Mouse (Mus musculus) left cerebral cortex, postnatal 36 days (tissue): Measurements from ENCODE around the gene Stard13. TPM values are rescaled to one million over a fixed set of nuclear protein-coding genes. Genes with fewer than 3 reads are reported as not detected.

Experiments used
- DNase-seq, 2 experiments: peaks; one replicate each; pipeline ENCODE4 v3.0.0; 2021 to 2022; ENCODE audit warnings: low spot score in 2 of 2, mixed read lengths in 1 of 2
- intact Hi-C: fragments of 180-260 bp; cut with DNase I; formaldehyde crosslinking; loops from one replicate; pipeline ENCODE4 v1.15.1; 2025
- total RNA-seq, 2 experiments: library from RNA; stranded (reverse); gene quantifications; 2 replicates each; pipeline ENCODE4 v1.2.3; 2021

The Stard13 gene
- total RNA-seq, 2 experiments from 2014 or later: 10.1 to 11.1 TPM

DNA sequence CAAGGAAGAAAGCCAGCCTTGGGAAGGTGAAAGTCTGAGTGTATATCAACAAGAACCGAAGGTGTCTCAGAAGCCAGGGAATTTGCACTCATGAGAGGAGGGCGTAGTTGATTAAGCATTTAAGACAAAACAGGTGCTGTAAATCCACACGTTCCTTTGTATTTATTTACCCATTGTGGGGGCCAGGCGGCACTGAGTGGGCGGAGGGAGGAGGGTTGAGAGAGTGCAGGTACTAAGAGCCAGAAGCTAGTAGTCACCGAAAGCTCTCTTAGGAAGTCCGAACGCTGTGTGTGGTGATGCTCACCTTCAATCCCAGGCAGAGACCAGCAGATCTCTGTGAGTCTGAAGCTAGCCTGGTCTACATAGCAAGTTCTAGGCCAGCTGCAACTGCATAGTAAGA is 147.9 kb downstream of the Stard13 start:
- intact Hi-C loops: no loop called here
- no peak for DNase-seq

DNA sequence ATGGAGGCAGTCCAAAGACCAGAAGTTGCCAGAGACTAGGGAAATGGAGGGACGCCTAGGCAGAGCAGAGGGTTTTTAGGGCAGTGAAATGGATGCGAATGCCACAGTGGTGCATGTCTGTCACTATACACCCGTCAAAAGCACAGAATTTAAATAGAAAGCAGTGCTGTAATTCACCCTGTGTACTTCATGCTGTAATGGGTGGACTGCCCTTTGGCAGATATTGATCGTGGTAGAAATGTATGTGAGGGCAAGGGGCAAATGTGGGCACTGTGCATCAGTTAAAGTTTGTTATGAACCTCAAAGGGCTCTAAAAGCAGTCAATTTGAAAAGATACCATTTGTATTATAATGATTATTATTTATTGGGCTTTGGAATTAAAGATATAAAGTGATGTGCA is 153.4 kb downstream of the Stard13 start:
- intact Hi-C loops: no loop called here
- DNase-seq: no peak

DNA sequence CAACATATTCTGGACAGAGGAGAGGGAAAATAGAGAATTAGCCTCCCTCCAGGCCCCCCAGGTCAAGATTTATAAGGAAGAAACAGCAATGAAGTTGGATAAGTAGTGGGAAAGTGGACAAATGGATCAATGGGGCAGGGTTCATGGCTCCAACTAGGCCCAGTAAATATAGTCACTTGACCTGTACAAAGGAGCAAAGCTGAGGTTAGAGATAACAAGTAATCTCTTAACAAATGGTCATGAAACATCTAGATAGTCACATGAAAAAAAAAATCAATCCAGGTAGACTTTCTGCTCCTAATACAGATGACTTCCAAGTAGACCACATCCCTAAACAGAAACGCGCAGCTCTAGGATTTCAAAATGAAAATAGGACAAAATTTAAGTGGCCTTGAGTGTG is 155.7 kb downstream of the Stard13 start:
- intact Hi-C loops: no loop called here
- no peak for DNase-seq

DNA sequence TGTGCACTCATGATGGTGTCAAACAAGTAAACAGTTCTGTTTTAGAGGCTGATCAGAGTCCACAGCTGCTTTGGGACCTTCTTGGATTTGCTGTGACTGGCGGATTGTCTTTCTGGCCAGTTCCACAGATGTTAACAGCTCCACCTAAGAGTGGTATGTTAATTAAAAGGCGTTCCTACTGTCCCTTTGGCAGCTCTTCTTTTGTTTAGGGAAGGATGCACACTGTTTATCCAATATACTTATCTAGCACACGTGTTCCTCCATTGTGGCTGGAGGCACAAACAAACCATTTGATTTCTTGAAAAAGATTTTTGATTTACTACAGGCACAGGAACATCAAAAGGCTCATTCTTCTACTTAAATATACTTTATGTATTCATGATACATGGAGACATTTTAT is 156.7 kb downstream of the Stard13 start:
- intact Hi-C loops: no loop called here
- DNase-seq: no peak

DNA sequence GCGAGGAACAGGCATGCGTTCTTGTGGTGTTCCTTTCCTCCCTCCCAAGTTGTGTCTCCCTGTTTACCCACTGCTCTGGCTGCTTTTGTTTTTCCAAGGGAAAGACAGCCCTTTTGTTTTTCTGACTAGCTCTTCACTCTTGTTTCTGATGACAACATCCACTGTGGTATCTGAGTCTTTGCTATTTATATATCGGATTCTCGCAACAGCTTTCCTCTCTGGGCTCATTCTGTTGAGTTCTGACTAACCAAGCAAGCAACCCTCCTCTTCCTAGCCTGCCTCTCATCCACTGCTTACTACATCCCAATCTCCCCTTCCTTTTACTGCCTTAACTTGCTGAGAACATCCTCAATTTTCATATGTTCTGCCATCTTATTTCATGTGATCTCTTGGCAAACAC is 159.4 kb downstream of the Stard13 start:
- no peak for DNase-seq

DNA sequence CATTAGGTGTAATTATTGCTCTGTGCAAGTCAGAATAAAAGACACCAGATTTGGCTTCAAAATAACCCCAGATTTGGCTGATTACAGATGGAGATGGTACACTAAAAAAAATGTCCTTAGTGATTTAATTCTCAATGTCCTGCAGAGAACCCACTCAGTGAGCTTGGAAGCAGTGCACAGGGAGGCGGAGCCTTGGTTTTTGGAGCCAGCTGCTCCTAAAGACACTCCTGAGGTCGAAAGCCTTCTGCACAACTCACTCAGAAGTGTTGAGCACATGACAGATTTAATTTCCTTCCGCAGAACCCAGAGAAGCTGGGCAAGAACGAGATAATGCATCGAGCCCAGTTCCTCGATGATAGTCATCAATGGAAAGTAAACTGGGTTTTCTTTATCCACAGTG is 162.2 kb downstream of the Stard13 start:
- no peak for DNase-seq
- intact Hi-C loops: no loop called here

More for the DNA sequence above, 159.4 kb downstream of the Stard13 start:
- intact Hi-C loops: no loop called here

DNA sequence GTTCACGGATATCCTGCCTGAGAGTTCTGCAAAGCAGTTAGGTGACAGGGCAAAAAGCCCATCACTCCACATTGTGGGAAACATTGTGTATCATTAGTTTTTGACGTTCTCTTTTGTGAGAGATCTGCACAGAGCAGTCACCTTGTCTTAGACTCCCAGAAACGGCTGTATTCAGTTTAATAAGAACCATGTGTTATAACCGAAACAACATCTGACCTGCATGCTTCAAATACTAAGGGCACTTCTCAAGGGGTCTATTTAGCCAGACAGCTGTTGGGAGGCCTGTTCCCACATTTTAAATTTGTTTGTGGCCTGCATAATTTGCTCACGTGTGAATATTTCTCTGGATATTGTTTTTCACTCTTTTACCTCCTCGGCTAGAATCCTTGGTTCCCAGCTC is 162.7 kb downstream of the Stard13 start:
- no peak for DNase-seq
- intact Hi-C loops: no loop called here

DNA sequence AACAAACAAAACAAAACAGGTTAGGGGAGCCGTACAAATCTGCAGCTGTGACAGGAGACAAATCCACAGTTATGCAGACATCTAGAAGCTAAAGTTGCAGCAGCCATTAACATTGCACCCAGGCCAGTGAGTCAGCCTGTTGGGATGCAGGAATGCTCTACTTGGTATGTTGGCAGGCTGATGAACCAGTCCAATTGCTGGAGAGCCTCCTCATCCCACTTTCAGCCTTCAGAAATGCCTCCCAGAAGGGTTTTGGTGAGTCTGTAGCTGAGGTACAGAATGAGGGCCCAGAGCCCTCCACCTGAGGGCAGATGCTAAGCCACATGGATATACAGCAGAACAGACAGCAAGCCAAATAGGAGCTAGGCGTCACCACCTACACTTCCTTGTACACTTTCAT is 164.1 kb downstream of the Stard13 start:
- peak in 1 of 2 experiments; percentile 39 for DNase-seq
- intact Hi-C loops: loop anchor here (5.0 kb wide), 1 partner anchor 38 kb away; no protein-coding TSS in a partner anchor

DNA sequence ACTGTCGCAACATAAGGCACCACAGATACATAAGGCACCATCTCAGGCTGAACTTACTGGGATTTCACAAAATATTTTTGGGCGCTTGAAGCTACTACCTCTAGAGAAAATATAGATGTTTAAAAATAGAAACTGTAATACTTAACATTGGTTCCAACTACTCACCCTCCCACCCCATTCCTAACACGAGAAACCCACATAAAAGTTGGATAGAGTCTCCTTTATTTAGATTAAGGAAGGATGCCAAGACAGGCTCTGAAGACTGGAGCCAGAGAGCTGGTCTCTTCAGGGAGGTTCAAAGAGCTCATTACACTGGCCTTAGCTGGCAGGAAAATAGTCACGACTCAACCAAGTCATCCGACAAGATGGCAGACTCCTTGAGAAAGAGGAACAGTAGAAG is 167.6 kb downstream of the Stard13 start:
- DNase-seq: no peak
- intact Hi-C loops: loop anchor here (5.0 kb wide), 1 partner anchor 41 kb away; no protein-coding TSS in a partner anchor

DNA sequence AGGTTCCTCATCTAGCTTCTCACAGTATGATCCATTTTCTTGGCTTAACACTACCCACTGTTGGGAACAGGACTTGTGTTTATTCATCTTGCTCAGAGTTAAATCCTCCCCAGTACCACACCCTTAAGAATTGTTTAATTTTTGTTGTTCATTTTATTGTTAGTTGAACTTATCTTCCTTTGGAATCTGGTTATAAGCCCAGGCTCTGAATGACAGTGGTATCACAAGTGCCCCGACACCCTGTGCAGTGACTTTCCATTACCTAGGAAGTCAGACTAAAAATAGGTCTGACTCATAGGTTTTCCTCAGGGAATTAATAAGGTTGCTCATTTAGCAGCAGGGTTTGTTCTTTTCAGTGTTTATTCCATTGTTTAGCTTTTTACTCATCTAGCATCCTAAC is 168.4 kb downstream of the Stard13 start:
- intact Hi-C loops: loop anchor here (5.0 kb wide), 1 partner anchor 42 kb away; no protein-coding TSS in a partner anchor
- DNase-seq: no peak

DNA sequence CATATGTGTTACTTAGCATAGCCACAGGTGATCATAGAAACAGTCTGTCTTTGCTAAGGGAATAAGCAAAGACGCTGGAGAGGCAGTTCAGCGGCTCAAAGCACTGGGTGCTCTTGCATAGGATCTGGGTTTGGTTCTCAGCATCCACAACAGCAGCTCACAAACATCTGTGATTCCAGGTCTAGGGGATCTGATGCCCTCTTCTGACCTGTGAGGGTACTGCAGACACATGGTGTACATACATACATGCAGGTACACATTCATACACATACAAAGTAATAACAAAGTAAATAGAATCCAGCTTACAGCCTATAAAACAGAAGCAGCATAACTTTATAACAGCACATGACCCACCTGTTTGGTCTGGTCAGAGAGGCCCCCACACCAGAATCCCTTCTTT is 171.7 kb downstream of the Stard13 start:
- no peak for DNase-seq
- intact Hi-C loops: no loop called here

DNA sequence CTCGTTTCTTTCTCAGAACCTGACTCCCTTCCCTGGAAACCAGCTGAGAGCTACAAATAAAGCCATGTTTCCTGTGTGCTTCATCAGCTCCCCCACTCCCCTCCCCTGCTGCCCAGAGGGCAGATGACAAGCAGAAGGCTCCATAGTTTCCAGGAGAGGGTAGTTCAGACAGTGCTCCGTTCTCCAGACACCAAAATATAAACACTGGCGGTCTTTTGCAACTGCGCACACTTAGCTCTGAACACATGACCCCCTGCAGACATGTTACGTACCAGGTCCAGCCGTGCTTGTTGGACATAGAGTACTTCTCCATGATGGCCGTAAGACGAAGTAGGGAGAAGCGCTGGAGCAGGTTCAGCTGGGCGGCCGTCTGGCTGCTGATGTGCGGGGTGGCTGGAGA is 173.2 kb downstream of the Stard13 start:
- intact Hi-C loops: no loop called here
- peak in 1 of 2 experiments; percentile 35 for DNase-seq

DNA sequence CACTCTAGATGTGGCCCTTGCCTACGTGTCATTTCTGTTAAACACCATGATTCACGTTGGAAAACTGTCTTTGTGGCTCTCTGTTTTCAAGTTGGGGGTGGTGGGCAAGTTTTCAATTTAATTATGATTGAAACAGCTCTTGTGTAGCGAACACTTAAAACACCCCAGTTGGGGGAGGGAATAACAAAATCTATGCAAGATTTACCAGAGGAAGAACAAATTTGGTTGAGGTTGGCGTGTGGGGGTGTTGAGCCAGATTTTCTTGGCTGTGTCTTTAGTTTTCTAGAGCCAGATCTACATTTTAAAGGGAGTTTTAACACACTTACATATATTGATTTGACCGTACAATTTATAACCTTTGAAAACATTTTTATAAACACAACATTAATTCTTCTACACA is 173.9 kb downstream of the Stard13 start:
- intact Hi-C loops: loop anchor here (5.0 kb wide), 1 partner anchor 37 kb away; no protein-coding TSS in a partner anchor
- peak; percentile 43 to 46 for DNase-seq

DNA sequence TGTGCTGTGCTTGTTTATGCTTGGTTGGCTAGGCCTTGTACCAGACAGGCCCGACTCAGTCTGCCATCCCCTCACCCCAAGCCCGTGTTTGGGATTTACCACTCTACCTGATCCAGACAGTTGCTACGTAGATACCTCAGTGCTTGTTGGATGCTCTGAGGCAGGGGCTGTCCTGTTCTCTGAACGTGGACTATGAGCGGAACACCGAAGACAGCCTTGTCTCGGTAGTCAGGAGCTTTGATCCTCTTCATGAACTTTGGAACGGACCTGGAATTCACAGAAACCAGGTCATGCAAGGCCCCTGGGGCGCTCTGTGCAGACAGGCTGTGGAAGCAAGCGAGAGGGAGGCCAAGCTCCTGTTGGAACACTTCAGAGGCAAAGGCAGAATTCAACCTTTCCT is 174.3 kb downstream of the Stard13 start:
- DNase-seq: no peak
- intact Hi-C loops: loop anchor here (5.0 kb wide), 1 partner anchor 37 kb away; no protein-coding TSS in a partner anchor

DNA sequence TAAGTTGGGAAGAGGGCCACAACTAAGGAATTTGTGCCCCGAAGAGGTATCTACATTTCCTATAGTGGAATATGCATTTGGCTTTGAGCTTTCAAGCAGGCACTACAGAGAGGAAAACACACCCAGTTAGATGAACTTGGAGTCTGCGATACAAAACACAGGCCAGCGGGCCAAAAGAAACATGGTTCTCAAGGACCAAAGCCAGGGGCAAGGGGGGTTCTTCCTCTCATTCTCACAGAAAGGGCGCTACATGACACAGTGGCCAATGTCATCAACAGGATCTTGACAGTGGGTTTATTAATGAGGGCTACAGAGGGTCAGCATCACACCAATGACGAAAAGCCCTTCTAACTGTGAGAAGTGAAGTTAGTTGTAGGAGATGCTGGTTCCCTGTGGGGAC is 175.9 kb downstream of the Stard13 start:
- intact Hi-C loops: loop anchor here (5.0 kb wide), 1 partner anchor 35 kb away; no protein-coding TSS in a partner anchor

DNA sequence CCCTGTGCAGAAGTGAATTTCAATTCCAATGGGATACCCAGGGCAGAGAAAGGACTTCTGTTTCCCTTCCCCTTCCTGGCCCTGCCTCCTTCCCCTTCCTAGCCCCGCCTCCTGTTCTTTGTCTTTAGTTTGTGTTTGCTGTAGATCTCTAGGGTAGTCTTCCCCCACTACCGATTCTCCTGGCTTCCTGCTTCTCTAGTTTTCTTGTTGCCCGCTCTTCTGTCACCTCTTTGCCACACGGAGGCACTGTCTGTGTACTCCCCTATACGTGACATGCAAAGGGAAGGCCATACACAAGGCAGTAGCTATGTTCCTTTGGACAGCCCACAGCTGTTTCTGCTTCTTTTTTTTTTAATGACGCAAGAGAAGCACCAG is 176.7 kb downstream of the Stard13 start:
- DNase-seq: no peak
- intact Hi-C loops: loop anchor here (5.0 kb wide), 1 partner anchor 35 kb away; no protein-coding TSS in a partner anchor

More for the DNA sequence above, 175.9 kb downstream of the Stard13 start:
- DNase-seq: no peak

DNA sequence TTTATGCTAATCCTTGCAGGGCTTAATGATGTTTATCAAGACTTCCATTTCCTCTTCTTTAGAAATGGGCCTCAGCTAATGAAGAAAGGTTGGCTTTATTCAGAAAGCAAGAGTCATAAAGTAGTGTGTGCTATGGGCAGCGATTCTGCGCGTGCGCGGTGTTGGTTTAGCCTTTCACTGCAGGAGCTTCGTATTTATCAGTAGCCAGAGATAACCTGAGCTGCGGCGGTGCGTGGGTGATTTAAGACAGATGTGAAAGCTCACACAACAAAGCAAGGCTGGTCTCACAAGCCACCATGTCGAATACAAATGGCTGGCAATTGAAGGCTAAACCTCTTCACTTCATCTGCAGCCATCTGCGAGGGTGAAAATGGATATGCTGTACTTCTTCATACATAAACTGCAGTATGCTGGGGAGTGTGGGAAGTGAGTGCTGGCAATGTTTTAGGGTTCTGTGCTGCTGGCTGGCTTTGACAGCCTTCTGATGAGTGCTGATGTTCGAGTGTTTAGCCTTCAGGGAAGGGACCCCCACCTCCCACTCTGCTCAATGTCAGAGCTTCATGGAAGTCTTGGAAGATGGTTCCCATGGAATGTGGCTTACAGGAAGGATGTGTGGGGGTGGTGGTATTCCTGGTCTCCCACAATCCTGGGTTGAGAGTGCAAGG is 177.2 kb downstream of the Stard13 start:
- peak; percentile 36 to 48 for DNase-seq
- intact Hi-C loops: loop anchor here (5.0 kb wide), 1 partner anchor 34 kb away; no protein-coding TSS in a partner anchor

DNA sequence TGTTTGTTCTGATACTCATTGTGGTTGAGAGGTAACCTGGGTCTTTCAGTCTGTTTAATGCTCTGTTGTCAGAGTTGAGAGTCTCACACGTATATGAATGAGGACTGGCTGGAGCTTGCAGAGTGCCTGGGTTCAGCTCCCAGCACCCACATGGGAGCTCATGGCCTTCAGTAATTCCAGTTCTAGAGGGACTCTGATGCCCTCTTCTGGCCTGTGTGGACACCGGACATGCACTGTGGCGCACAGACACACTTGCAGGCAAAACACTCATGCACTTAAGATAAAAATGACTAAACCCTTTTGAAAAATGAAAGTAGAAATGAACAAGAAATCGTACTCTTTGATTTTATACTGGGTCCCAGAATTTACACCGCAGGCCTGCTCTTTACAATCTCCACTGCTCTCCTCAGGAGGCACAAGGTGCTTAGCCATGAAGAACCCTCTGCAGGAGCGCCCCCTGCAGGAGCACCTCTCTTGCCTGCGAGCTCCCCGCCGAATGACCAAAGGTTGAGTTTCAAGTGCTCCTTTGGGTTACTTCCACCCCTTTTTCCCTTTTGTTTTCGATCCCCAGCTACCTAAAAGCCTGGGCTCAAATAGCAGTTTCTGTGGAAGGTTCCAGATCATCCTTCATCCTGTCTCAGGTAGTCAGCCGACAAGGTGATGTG is 178.1 kb downstream of the Stard13 start:
- no peak for DNase-seq
- intact Hi-C loops: loop anchor here (5.0 kb wide), 1 partner anchor 33 kb away; no protein-coding TSS in a partner anchor

DNA sequence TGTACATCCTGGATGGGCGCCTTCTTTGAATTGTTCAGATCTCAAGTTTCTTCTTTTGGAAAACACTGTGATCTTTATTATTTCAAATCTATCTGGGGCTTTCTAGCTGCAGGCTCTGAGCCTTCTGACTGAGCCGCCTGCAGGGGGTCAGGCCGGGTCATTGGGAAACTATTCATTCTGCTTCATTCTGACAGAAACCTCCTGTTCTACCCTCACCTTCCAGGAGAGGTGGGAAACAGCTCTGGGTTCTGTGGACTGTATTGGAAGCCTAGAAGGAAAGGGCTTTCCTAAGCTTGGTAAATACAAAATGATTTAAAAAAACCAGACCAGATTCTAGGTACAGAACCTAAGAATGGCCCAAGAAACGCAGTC is 178.9 kb downstream of the Stard13 start:
- intact Hi-C loops: loop anchor here (5.0 kb wide), 1 partner anchor 32 kb away; no protein-coding TSS in a partner anchor
- DNase-seq: no peak

DNA sequence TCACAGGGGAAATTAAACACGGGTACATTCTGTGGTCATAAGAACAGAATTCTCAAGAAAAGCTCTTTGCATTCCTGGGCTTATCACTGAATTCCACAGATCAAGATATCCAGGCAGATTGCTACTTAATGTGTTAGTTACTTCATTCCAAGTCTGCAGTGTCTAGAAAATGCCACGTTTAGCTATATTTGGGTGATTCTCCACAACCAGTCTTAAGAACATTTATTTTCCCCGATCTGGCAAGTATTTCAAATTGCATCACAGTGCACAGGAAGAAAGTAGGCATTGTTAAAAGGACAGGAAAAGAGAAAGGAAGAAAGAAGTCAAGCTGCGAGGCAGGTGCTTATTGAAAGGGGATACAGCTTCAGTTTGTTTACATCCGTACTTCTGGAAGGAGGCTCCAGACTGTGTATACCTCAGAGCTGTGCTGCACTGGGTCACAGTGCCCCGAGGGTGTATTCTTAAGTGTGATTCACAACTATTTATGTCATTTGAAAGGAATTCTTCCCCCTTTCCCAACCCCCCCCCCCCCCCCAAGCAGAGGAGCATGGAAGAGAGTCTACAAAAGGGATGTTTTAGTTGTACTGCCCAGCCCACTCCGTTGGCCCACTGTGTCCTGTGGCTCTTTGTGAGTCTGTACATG is 179.4 kb downstream of the Stard13 start:
- DNase-seq: no peak
- intact Hi-C loops: no loop called here
